Mouse (Mus musculus) brown adipose tissue, adult 24 weeks (tissue): ENCODE measurements around the gene Abcg8. TPM values are rescaled to one million over a fixed set of nuclear protein-coding genes. Genes with fewer than 3 reads are reported as not detected.

ENCODE experiments used
- H3K27ac ChIP-seq: fragments of 200-500 bp; replicated peaks from 2 replicates; pipeline ENCODE4 v1.5.1; 2012; ENCODE audit warnings: low read depth, mild to moderate bottlenecking, low read length
- H3K4me1 ChIP-seq: fragments of 200-500 bp; 2 replicates; pipeline ENCODE4 v1.6.1; 2012; ENCODE audit warnings: low read length, mixed read lengths; ENCODE audit not compliant: control insufficient read depth, insufficient read depth, insufficient read length
- H3K4me3 ChIP-seq: fragments of 200-500 bp; 2 replicates; pipeline ENCODE4 v1.5.1; 2012; ENCODE audit warnings: low read depth, mild to moderate bottlenecking, low read length, moderate library complexity; ENCODE audit not compliant: insufficient read depth
- polyA plus RNA-seq: library from polyadenylated mRNA; stranded (reverse); fragments of >200 nt; gene quantifications from 2 replicates; pipeline ENCODE4 v1.2.4, GENCODE M21; 2012; ENCODE audit not compliant: missing spikeins, insufficient read depth, insufficient read length

Gene Abcg8
- polyA plus RNA-seq, 1 experiment: not detected

- Histone ChIP-seq H3K4me3 (no peak overlapping the region), H3K27ac (no peak overlapping the region), H3K4me1 (no peaks in the 10 kb centered on the region)
Observed at GRCm38 (mm10) chr17:84650302-84651017, 25.6 kb upstream of the Abcg8 start.

DNA sequence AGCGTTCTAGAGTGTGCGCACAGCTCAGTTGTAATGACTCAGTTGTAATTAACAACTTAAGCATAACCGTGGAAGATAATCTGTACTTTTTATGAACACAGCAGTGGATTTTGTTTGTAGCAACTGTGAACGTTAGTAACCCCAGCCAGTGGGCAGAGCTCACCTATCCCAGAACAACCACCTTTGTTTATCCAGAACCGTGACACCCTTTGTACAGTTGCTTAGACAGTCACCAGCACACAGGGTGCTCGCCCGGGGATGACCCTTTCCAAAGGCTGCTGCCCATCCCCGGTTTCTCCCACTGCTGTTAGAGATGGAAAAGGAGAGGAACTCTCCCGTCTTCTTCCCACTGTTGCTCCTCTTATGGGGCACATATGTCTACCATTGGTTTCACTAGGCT, 22.6 kb upstream of the Abcg8 start:
- H3K4me1 ChIP-seq: no peaks in the 10 kb centered on the region
- H3K4me3 ChIP-seq: no peak overlapping the region
- H3K27ac ChIP-seq: no peak overlapping the region

- no peaks in the 10 kb centered on the region for H3K4me1 ChIP-seq
- no peak overlapping the region for H3K4me3 ChIP-seq
- no peak overlapping the region for H3K27ac ChIP-seq
Observed at GRCm38 (mm10) chr17:84656205-84656604, 19.9 kb upstream of the Abcg8 start.

DNA sequence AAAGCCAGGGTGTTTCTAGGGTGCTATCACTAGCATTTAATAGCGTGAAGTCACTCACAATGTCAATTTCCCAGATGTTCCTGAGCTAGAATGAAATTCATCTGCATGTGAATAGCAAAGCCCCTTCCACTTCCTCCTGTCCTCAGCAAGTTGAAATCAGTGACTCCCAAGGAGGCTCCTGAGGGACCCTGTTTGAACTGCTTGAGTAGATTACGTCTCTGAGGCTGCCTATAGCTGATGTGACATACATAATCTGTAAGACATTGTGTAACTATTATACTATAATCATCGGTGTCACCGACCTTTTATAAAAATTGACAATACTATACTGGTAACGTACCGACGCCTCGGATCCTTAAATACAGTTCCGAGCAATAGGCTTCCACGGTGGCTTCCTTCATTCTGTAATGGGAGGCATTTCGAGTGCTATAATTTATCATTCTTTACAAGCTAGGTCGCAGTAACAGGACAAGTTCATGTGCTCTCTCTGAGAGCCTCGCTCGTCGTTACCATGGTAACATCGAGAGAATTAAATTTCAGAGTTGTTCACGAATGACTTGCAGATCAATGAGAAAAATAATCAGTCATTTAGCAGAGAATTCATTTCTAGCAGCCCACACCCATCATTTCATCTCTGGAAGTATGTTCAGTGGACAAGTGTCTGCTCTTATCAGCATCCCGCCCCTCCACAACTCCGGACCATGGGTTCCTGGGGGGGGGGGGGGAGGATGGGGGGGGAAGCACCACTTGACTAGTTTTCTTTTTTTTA, 19.3 kb upstream of the Abcg8 start:
- Histone ChIP-seq H3K4me1 (no peaks in the 10 kb centered on the region), H3K27ac (no peak overlapping the region)

DNA sequence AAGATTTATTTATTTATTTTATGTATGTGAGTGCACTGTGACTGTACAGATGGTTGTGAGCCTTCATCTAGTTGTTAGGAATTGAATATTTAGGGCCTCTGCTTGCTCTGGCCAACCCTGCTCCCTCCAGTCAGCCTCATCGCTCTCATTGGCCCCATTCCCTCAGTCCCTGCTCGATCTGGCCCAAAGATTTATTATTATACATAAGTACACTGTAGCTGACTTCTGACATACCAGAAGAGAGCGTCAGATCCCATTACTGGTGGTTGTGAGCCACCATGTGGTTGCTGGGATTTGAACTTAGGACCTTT, 18.7 kb upstream of the Abcg8 start:
- H3K4me1 ChIP-seq: no peaks in the 10 kb centered on the region
- H3K4me3 ChIP-seq: no peak overlapping the region
- no peak overlapping the region for H3K27ac ChIP-seq

More for the DNA sequence above, 19.3 kb upstream of the Abcg8 start:
- H3K4me3 ChIP-seq: no peak overlapping the region

DNA sequence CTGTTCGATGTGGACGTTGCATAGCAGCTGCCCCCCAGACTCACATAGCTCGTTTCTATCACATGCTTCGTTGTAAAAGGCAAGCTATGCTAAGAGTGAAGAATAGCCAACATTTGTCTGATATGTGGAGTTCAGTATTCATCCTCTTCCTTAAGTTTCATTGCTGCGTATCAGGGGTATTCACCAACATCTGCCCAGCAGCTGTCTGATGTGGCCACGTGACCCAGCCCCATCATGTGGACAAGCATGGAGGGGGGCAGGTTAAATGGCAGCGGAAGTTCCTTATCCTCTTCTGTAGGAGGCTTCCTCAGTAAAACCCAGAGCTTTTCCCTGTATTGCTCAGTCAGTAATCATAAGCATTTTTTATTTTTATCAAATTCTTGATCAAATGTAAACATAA, 18.3 kb upstream of the Abcg8 start:
- H3K27ac ChIP-seq: no peak overlapping the region
- no peak overlapping the region for H3K4me3 ChIP-seq
- no peaks in the 10 kb centered on the region for H3K4me1 ChIP-seq

DNA sequence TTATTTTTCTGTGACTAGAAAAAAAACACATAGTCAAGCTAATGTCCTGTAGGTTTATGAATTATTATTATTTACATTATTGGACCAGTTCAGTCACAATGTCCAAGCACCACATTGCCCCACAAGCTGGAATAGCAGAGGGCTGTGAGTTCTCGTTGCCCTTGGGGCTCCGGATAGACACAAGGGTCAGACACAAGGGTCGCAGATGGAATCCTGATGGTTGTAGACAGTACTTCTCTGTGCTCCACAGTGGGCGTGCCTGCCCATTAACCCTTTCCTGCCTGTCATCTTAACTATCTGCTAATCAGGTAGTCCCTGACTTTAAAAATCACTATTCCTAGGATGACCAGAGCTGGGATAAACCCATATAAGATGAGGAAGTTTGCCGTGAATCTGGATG, 17.9 kb upstream of the Abcg8 start:
- Histone ChIP-seq H3K27ac (no peak overlapping the region), H3K4me3 (no peak overlapping the region), H3K4me1 (no peaks in the 10 kb centered on the region)

DNA sequence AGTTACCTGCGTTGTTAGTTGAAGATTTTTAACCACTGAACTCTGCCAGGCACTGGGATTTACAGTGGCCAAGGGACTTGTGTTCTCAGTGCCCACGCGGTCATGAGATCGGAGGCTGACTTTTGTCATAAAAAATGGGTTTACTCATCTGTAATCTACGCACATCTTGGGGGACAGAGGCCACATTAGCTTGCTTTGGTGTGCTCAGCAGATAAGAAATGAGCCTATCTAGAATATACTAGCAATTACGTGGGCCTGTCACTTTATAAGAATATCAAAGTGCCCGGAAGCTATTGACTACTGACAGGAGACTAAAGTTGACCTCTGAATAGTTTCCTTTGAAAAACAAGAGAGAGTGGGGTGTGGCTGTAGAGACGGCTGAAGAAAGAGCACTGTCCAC, 17.2 kb upstream of the Abcg8 start:
- no peak overlapping the region for H3K27ac ChIP-seq
- H3K4me1 ChIP-seq: no peaks in the 10 kb centered on the region
- no peak overlapping the region for H3K4me3 ChIP-seq

DNA sequence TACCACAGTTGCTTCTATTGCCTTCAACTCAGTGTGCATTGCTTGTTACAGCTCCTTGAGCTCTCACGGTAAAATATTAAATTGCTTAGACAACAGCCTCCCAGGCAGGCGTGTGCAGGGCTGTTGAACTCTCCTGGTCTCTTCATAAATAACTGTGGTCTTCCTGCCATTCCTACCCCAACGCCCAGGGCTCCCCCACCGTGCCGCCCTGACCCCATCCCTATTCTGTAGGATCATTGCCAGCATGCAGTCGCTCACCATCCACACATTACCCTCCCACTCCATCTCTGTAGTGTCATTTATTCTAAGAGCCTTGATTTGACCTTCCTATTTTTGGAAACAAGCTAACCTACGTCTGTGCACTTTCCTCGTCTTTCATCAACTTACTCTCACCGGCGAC, 11.0 kb upstream of the Abcg8 start:
- Histone ChIP-seq H3K4me1 (no peaks in the 10 kb centered on the region), H3K27ac (no peak overlapping the region), H3K4me3 (no peak overlapping the region)

DNA sequence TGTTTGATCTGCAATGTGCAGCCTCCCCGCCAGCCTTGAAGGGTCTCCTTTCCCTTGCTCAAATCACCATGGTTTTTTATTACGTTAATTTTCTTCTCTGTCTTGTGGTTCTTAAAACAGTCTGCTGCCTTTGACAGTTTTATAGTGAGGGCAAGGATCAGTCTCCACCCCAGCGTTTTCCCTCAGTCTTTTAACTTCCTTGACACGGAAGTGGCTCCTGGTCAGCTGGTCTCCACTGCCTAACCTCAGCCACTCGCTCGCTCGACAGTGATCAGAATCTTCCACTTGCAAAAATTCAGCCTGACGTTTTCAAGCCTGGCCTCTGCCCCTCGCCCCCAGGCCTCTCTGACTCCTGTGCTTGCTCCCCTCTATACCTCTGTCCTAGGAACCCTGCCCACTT, 10.4 kb upstream of the Abcg8 start:
- Histone ChIP-seq H3K4me3 (no peak overlapping the region), H3K4me1 (no peaks in the 10 kb centered on the region), H3K27ac (no peak overlapping the region)

- Histone ChIP-seq H3K4me3 (no peak overlapping the region), H3K27ac (no peak overlapping the region), H3K4me1 (no peaks in the 10 kb centered on the region)
Observed at GRCm38 (mm10) chr17:84667848-84668247, 8.3 kb upstream of the Abcg8 start.

GRCm38 (mm10) chr17:84672376-84673369, 3.4 kb upstream of the Abcg8 start:
- Histone ChIP-seq H3K27ac (no peak overlapping the region), H3K4me3 (no peak overlapping the region), H3K4me1 (peaks cover 3% of the 10 kb centered on the region; the same call in 1 of the 2 replicates)

DNA sequence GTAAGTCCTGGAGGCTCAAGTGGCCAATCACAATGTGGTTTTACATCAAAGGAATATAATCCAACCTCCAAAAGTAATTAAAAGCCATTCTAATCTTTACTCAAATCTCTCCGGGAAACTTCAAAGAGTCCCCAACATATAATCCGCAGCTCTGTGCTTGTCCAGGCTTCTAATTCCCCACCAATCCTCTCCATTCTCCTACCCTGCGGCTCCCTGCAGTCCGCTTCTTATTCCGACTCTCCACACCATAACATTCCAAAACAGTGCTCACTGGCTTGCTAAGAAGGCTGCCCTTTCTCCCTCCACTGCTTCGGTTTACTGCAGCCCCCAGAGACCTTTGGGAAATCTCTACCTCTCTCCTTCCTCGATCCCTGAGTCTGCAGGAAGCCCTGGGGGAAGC, 2.1 kb upstream of the Abcg8 start:
- Histone ChIP-seq H3K4me3 (no peak overlapping the region), H3K4me1 (peaks cover 3% of the 10 kb centered on the region; the same call in 1 of the 2 replicates), H3K27ac (no peak overlapping the region)

GRCm38 (mm10) chr17:84675204-84675603, 898 bp upstream of the Abcg8 start:
- peaks cover 3% of the 10 kb centered on the region; the same call in 1 of the 2 replicates for H3K4me1 ChIP-seq
- no peak overlapping the region for H3K27ac ChIP-seq
- H3K4me3 ChIP-seq: no peak overlapping the region

GRCm38 (mm10) chr17:84677595-84677994, 1.5 kb downstream of the Abcg8 start:
- Histone ChIP-seq H3K4me3 (no peak overlapping the region), H3K4me1 (peaks cover 3% of the 10 kb centered on the region; the same call in 1 of the 2 replicates)

More at GRCm38 (mm10) chr17:84677595-84677994, 1.5 kb downstream of the Abcg8 start:
- H3K27ac ChIP-seq: no peak overlapping the region
